Mouse (Mus musculus) MEL (cell line): ENCODE results near the gene Treml2. TPM values are rescaled to one million over a fixed set of nuclear protein-coding genes. Genes with fewer than 3 reads are reported as not detected.

Experiments
- DNase-seq: peaks from one replicate; pipeline ENCODE4 v3.0.0; 2011; ENCODE audit warnings: low read depth, low spot score
- H3K27ac ChIP-seq: 2 replicates; pipeline ENCODE4 v1.5.1; 2012; ENCODE audit warnings: low read depth, mild to moderate bottlenecking, control low read depth, low read length, moderate library complexity; ENCODE audit not compliant: control insufficient read depth
- H3K27me3 ChIP-seq, 2 experiments: fragments of 150-350 bp in 1 of 2; sonication (generic) in 1 of 2; 2 replicates each; pipeline ENCODE4 v1.6.1; 2012; ENCODE audit warnings: low read length in 2 of 2, mild to moderate bottlenecking in 2 of 2, improper control_type of control experiment in 1 of 2, moderate library complexity in 1 of 2; ENCODE audit not compliant: insufficient read depth in 2 of 2, control insufficient read depth in 1 of 2
- H3K36me3 ChIP-seq, 2 experiments: 2 replicates each; pipeline ENCODE4 v1.6.1; 2012 to 2014; ENCODE audit warnings: low read length in 2 of 2, improper control_type of control experiment in 1 of 2, inconsistent platforms in 1 of 2, mild to moderate bottlenecking in 1 of 2; ENCODE audit not compliant: insufficient read depth in 2 of 2, control insufficient read depth in 1 of 2
- H3K4me1 ChIP-seq, 2 experiments: fragments of 150-350 bp in 1 of 2; sonication (generic) in 1 of 2; 2 replicates each; pipeline ENCODE4 v1.6.1; 2012; ENCODE audit warnings: low read length in 2 of 2, improper control_type of control experiment in 1 of 2, mild to moderate bottlenecking in 1 of 2; ENCODE audit not compliant: insufficient read depth in 2 of 2, control insufficient read depth in 1 of 2
- H3K4me3 ChIP-seq, 2 experiments: fragments of 150-350 bp in 1 of 2; sonication (generic) in 1 of 2; 2 replicates each; pipeline ENCODE4 v1.5.1; 2012; ENCODE audit warnings: low read depth in 2 of 2, low read length in 2 of 2, mild to moderate bottlenecking in 2 of 2, moderate library complexity in 2 of 2, control low read depth in 1 of 2, improper control_type of control experiment in 1 of 2; ENCODE audit not compliant: control insufficient read depth in 1 of 2, insufficient read depth in 1 of 2
- H3K79me2 ChIP-seq: 2 replicates; pipeline ENCODE4 v1.6.1; 2012; ENCODE audit warnings: mild to moderate bottlenecking, low read length, moderate library complexity; ENCODE audit not compliant: control insufficient read depth, poor library complexity, insufficient read depth
- H3K9ac ChIP-seq: 2 replicates; pipeline ENCODE4 v1.6.1; 2012; ENCODE audit warnings: low read depth, mild to moderate bottlenecking, control low read depth, low read length, moderate library complexity; ENCODE audit not compliant: control insufficient read depth, poor library complexity, severe bottlenecking
- H3K9me3 ChIP-seq: fragments of 150-350 bp; sonication (generic); replicated peaks from 2 replicates; pipeline ENCODE4 v1.6.1; 2012; ENCODE audit warnings: mild to moderate bottlenecking, low read length, improper control_type of control experiment, moderate library complexity; ENCODE audit not compliant: insufficient read depth
- BHLHE40 ChIP-seq: IDR thresholded peaks from 2 replicates; pipeline ENCODE4 v1.6.1; 2012; ENCODE audit warnings: low read depth, mild to moderate bottlenecking, inconsistent platforms, low read length, improper control_type of control experiment, borderline replicate concordance
- CHD2 ChIP-seq: IDR thresholded peaks from 2 replicates; pipeline ENCODE4 v1.6.1; 2011; ENCODE audit warnings: low read length, improper control_type of control experiment
- EP300 ChIP-seq, 2 experiments: IDR thresholded peaks; 2 replicates each; pipeline ENCODE4 v1.6.1; 2011; ENCODE audit warnings: improper control_type of control experiment in 2 of 2, low read length in 2 of 2, low read depth in 1 of 2, mild to moderate bottlenecking in 1 of 2
- ETS1 ChIP-seq: IDR thresholded peaks from 2 replicates; pipeline ENCODE4 v1.6.1; 2012; ENCODE audit warnings: low read depth, mild to moderate bottlenecking, inconsistent platforms, low read length, improper control_type of control experiment, moderate library complexity
- GATA1 ChIP-seq: IDR thresholded peaks from 2 replicates; pipeline ENCODE4 v1.6.1; 2011; ENCODE audit warnings: low read depth, low read length, improper control_type of control experiment
- MAFK ChIP-seq: IDR thresholded peaks from 2 replicates; pipeline ENCODE4 v1.6.1; 2011; ENCODE audit warnings: low read depth, mild to moderate bottlenecking, low read length, improper control_type of control experiment, borderline replicate concordance
- MAZ ChIP-seq: IDR thresholded peaks from 2 replicates; pipeline ENCODE4 v1.6.1; 2012; ENCODE audit warnings: low read depth, mild to moderate bottlenecking, inconsistent platforms, low read length, improper control_type of control experiment
- MEF2A ChIP-seq: IDR thresholded peaks from 2 replicates; pipeline ENCODE4 v1.6.1; 2014; ENCODE audit warnings: low read depth, mild to moderate bottlenecking, inconsistent platforms, low read length, improper control_type of control experiment; ENCODE audit not compliant: poor library complexity, insufficient replicate concordance, severe bottlenecking; ENCODE audit errors: extremely low read depth
- MXI1 ChIP-seq: IDR thresholded peaks from 2 replicates; pipeline ENCODE4 v1.6.1; 2011; ENCODE audit warnings: mild to moderate bottlenecking, low read depth, low read length, improper control_type of control experiment
- MYC ChIP-seq: IDR thresholded peaks from 2 replicates; pipeline ENCODE4 v1.6.1; 2011; ENCODE audit warnings: low read depth, mild to moderate bottlenecking, low read length, improper control_type of control experiment, moderate library complexity
- NELFE ChIP-seq: IDR thresholded peaks from 2 replicates; pipeline ENCODE4 v1.6.1; 2011; ENCODE audit warnings: low read depth, low read length, improper control_type of control experiment
- POLR2AphosphoS2 ChIP-seq: IDR thresholded peaks from 2 replicates; pipeline ENCODE4 v1.6.1; 2011; ENCODE audit warnings: low read length, improper control_type of control experiment
- RAD21 ChIP-seq: IDR thresholded peaks from 2 replicates; pipeline ENCODE4 v1.6.1; 2011; ENCODE audit warnings: mild to moderate bottlenecking, low read depth, low read length, improper control_type of control experiment
- RCOR1 ChIP-seq: IDR thresholded peaks from 2 replicates; pipeline ENCODE4 v1.6.1; 2012; ENCODE audit warnings: low read depth, mild to moderate bottlenecking, inconsistent platforms, low read length, improper control_type of control experiment
- SIN3A ChIP-seq: IDR thresholded peaks from 2 replicates; pipeline ENCODE4 v1.6.1; 2012; ENCODE audit warnings: low read length, improper control_type of control experiment, inconsistent platforms
- TBP ChIP-seq: IDR thresholded peaks from 2 replicates; pipeline ENCODE4 v1.8.0; 2011; ENCODE audit warnings: low read depth, low read length, improper control_type of control experiment
- TCF12 ChIP-seq: IDR thresholded peaks from 2 replicates; pipeline ENCODE4 v1.6.1; 2014; ENCODE audit warnings: low read depth, mild to moderate bottlenecking, inconsistent platforms, low read length, improper control_type of control experiment, moderate library complexity
- UBTF ChIP-seq: IDR thresholded peaks from 2 replicates; pipeline ENCODE4 v1.6.1; 2012; ENCODE audit warnings: low read depth, mild to moderate bottlenecking, inconsistent platforms, low read length, improper control_type of control experiment, moderate library complexity, borderline replicate concordance; ENCODE audit not compliant: insufficient read depth
- USF2 ChIP-seq, 2 experiments: IDR thresholded peaks; 2 replicates each; pipeline ENCODE4 v1.6.1; 2011 to 2012; ENCODE audit warnings: improper control_type of control experiment in 2 of 2, low read length in 2 of 2, borderline replicate concordance in 1 of 2, inconsistent platforms in 1 of 2, low read depth in 1 of 2, mild to moderate bottlenecking in 1 of 2; ENCODE audit not compliant: insufficient read depth in 1 of 2
- ZMIZ1 ChIP-seq: IDR thresholded peaks from 2 replicates; pipeline ENCODE4 v1.6.1; 2012; ENCODE audit warnings: low read depth, mild to moderate bottlenecking, inconsistent platforms, low read length, improper control_type of control experiment, moderate library complexity
- ZNF384 ChIP-seq: IDR thresholded peaks from 2 replicates; pipeline ENCODE4 v1.6.1; 2012; ENCODE audit warnings: low read depth, mild to moderate bottlenecking, inconsistent platforms, low read length, improper control_type of control experiment
- polyA plus RNA-seq, 2 experiments: library from polyadenylated mRNA; stranded (reverse) in 1 of 2; unstranded in 1 of 2; fragments of >175 nt in 1 of 2; fragments of >200 nt in 1 of 2; gene quantifications; 2 replicates each; pipeline versions ENCODE4 v1.2.1 to v1.2.4; 2012; ENCODE audit warnings: low replicate concordance in 2 of 2, low read depth in 1 of 2; ENCODE audit not compliant: insufficient read length in 2 of 2, insufficient read depth in 1 of 2, missing spikeins in 1 of 2
- total RNA-seq: library from RNA; depleted of rRNA; stranded (reverse); fragments of 300-350 nt; gene quantifications from 2 replicates; pipeline ENCODE4 v1.2.3, GENCODE M21; 2012

Treml2 gene
- total and polyA plus RNA-seq, 3 experiments, result 27.7 to 52.7 TPM; not detected in 1

- H3K36me3 ChIP-seq, result peaks cover 0 to 22% of the 10 kb centered on the region in 2 experiments; a peak in 2 of 4 replicates
- H3K79me2 ChIP-seq, result no peaks in the 10 kb centered on the region
- peak overlapping the region; percentile 18; the same call in 1 of the 2 replicates for H3K9ac ChIP-seq
- peak overlapping the region in 1 of 2 experiments; percentile 41; a peak in 1 of 4 replicates for H3K4me3 ChIP-seq
- peak; percentile 65 for DNase-seq
- peak overlapping the region; percentile 62 for H3K27ac ChIP-seq
- H3K9me3 ChIP-seq, result no peaks in the 10 kb centered on the region
- TF ChIP-seq MAFK, result no peak
- TF ChIP-seq MXI1, result peak; percentile 40; the same call in 1 of the 2 replicates
- TF ChIP-seq RCOR1, result peak; percentile 44; the same call in 1 of the 2 replicates
- TF ChIP-seq TBP, result 0 out of 2 replicates have a peak, but pooled peaks have one; percentile 34
- TF ChIP-seq CHD2, result no peak
- TF ChIP-seq MYC, result no peak
- TF ChIP-seq USF2 (IDR thresholded peaks at IDR 0.05; ENCODE audit: borderline replicate concordance in 1 of 2, insufficient read depth in 1 of 2, low read depth in 1 of 2, low read length in 2 of 2), result no peak
- no peak for TF ChIP-seq ZMIZ1
- TF ChIP-seq NELFE, result no peak
- TF ChIP-seq POLR2AphosphoS2, result no peak
- TF ChIP-seq MAZ, result 0 out of 2 replicates have a peak, but pooled peaks have one; percentile 26
- no peak for TF ChIP-seq BHLHE40
- no peak for TF ChIP-seq ETS1
- no peak for TF ChIP-seq MEF2A
- no peak; the same call in 1 of the 2 replicates for TF ChIP-seq SIN3A
- TF ChIP-seq GATA1, result peak; percentile 86
- TF ChIP-seq ZNF384, result no peak
- 0 out of 2 replicates have a peak, but pooled peaks have one; percentile 35 for TF ChIP-seq UBTF
- TF ChIP-seq RAD21, result no peak
- TF ChIP-seq TCF12, result peak; percentile 85
- TF ChIP-seq EP300 (IDR thresholded peaks at IDR 0.05; ENCODE audit: low read depth in 1 of 2, low read length in 2 of 2), result peak; percentile 77 to 78
- H3K4me1 ChIP-seq, result peaks cover 20 to 33% of the 10 kb centered on the region in 2 experiments
- H3K27me3 ChIP-seq, result no peaks in the 10 kb centered on the region
Observed at GRCm38 (mm10) chr17:48279002-48279401, 20.3 kb upstream of the Treml2 start.
